Mouse (Mus musculus): ENCODE results near the gene Gmeb1. TPM values are rescaled to one million over a fixed set of nuclear protein-coding genes. Genes with fewer than 3 reads are reported as not detected.

Gmeb1 gene
- total and polyA plus RNA-seq, 3 experiments = 9.9 to 29.6 TPM; not detected in 1

DNA sequence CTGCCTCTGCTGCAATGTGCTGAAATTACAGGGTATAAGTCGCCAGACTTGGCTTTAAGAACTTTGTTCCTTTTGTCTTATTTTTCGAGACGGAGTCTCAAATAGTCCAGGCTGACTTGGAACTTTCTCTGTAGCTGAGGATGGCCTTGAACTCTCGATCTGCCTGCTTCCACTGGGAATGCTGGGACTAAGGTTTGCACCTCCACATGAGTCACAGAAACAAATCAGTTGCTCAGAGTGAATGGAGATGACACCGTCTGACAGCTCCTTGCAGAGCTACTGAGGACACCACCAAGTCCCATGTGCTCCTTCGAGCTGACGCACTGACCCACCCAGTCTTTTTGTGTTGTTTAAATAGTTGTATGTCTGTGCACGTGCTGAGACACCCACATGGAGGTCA is 8.3 kb downstream of the Gmeb1 start:
- TF ChIP-seq NRF1 (IDR thresholded peaks at IDR 0.05; ENCODE audit: insufficient read depth, low read depth, low read length, poor library complexity, severe bottlenecking) (no peak), ZMIZ1 (IDR thresholded peaks at IDR 0.05; ENCODE audit: low read depth, low read length) (no peak), JUND (IDR thresholded peaks at IDR 0.05; ENCODE audit: low read depth, low read length) (no peak), RAD21 (IDR thresholded peaks at IDR 0.05; ENCODE audit: low read depth, low read length) (no peak), RCOR1 (IDR thresholded peaks at IDR 0.05; ENCODE audit: low read depth, low read length) (no peak), NELFE (IDR thresholded peaks at IDR 0.05; ENCODE audit: low read depth, low read length) (no peak), ELF1 (IDR thresholded peaks at IDR 0.05; ENCODE audit: low read depth, low read length) (no peak), MAFK (IDR thresholded peaks at IDR 0.05; ENCODE audit: borderline replicate concordance, low read depth, low read length) (no peak)
- Histone ChIP-seq H3K9me3 (replicated peaks; ENCODE audit: insufficient read depth, low read length) (no peaks in the 10 kb centered on the region), H3K27me3 (ENCODE audit: control insufficient read depth in 1 of 2, insufficient read depth in 2 of 2, low read length in 2 of 2) (no peaks in the 10 kb centered on the region), H3K4me3 (ENCODE audit: control insufficient read depth in 1 of 2, insufficient read depth in 1 of 2, low read depth in 2 of 2, low read length in 2 of 2) (no peak overlapping the region), H3K79me2 (ENCODE audit: control insufficient read depth, insufficient read depth, low read length, poor library complexity) (peaks cover 13% of the 10 kb centered on the region), H3K9ac (ENCODE audit: control insufficient read depth, low read depth, low read length, poor library complexity, severe bottlenecking) (no peak overlapping the region), H3K36me3 (ENCODE audit: control insufficient read depth in 1 of 2, insufficient read depth in 2 of 2, low read length in 2 of 2) (peaks cover 0 to 14% of the 10 kb centered on the region in 2 experiments; a peak in 2 of 4 replicates), H3K27ac (ENCODE audit: control insufficient read depth, low read depth, low read length) (peak overlapping the region; percentile 6; the same call in 1 of the 2 replicates), H3K4me1 (ENCODE audit: control insufficient read depth in 1 of 2, insufficient read depth in 2 of 2, low read length in 2 of 2) (peaks cover 3 to 18% of the 10 kb centered on the region in 2 experiments)
- DNase-seq (ENCODE audit: low read depth, low spot score) = no peak

DNA sequence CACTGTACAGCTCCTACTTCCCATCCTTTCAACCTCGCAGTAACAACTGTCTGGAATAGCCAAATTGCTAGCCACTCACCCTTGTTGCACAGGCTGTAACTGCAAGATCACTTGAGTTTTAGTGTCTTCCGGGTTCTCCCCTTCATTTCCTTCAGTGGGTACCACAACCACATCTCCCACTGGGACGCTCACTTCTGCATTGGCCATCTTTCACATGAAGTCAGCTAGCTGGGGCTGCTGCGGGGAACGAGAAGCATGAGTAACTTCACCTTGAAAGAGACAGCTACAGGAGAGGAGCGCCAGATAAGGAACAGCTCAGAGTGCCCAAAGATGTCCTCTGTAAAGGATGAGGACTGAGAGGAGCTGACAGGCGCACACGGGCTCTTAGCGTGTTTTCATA is 9.8 kb downstream of the Gmeb1 start:
- H3K4me1 ChIP-seq (ENCODE audit: control insufficient read depth in 1 of 2, insufficient read depth in 2 of 2, low read length in 2 of 2) = peaks cover 5 to 18% of the 10 kb centered on the region in 2 experiments
- no peak overlapping the region for H3K4me3 ChIP-seq (ENCODE audit: control insufficient read depth in 1 of 2, insufficient read depth in 1 of 2, low read depth in 2 of 2, low read length in 2 of 2)
- H3K9ac ChIP-seq (ENCODE audit: control insufficient read depth, low read depth, low read length, poor library complexity, severe bottlenecking) = no peak overlapping the region
- peaks cover 8% of the 10 kb centered on the region for H3K79me2 ChIP-seq (ENCODE audit: control insufficient read depth, insufficient read depth, low read length, poor library complexity)
- H3K9me3 ChIP-seq (replicated peaks; ENCODE audit: insufficient read depth, low read length) = no peaks in the 10 kb centered on the region
- no peak overlapping the region for H3K27ac ChIP-seq (ENCODE audit: control insufficient read depth, low read depth, low read length)
- H3K27me3 ChIP-seq (ENCODE audit: control insufficient read depth in 1 of 2, insufficient read depth in 2 of 2, low read length in 2 of 2) = no peaks in the 10 kb centered on the region
- peaks cover 3 to 17% of the 10 kb centered on the region in 2 experiments; a peak in 2 of 4 replicates for H3K36me3 ChIP-seq (ENCODE audit: control insufficient read depth in 1 of 2, insufficient read depth in 2 of 2, low read length in 2 of 2)
- no peak for TF ChIP-seq CHD2 (IDR thresholded peaks at IDR 0.05; ENCODE audit: low read length)
- TF ChIP-seq ZMIZ1 (IDR thresholded peaks at IDR 0.05; ENCODE audit: low read depth, low read length) = no peak
- no peak for TF ChIP-seq SMC3 (IDR thresholded peaks at IDR 0.05; ENCODE audit: low read depth, low read length)
- TF ChIP-seq ELF1 (IDR thresholded peaks at IDR 0.05; ENCODE audit: low read depth, low read length) = no peak
- TF ChIP-seq MXI1 (IDR thresholded peaks at IDR 0.05; ENCODE audit: low read depth, low read length) = no peak
- TF ChIP-seq CTCF (IDR thresholded peaks at IDR 0.05 in 2 of 3, conservative IDR thresholded peaks at IDR 0.05 in 1 of 3; ENCODE audit: control insufficient read depth in 1 of 3, insufficient read depth in 1 of 3, low read depth in 2 of 3, low read length in 3 of 3, poor library complexity in 1 of 3, severe bottlenecking in 1 of 3) = no peak
- no peak for TF ChIP-seq TCF12 (IDR thresholded peaks at IDR 0.05; ENCODE audit: low read depth, low read length)
- no peak for TF ChIP-seq POLR2AphosphoS2 (IDR thresholded peaks at IDR 0.05; ENCODE audit: low read length)
- no peak for TF ChIP-seq ZNF384 (IDR thresholded peaks at IDR 0.05; ENCODE audit: low read depth, low read length)
- no peak for TF ChIP-seq RAD21 (IDR thresholded peaks at IDR 0.05; ENCODE audit: low read depth, low read length)
- TF ChIP-seq NELFE (IDR thresholded peaks at IDR 0.05; ENCODE audit: low read depth, low read length) = no peak
- TF ChIP-seq KAT2A (conservative IDR thresholded peaks at IDR 0.05; ENCODE audit: low read depth, low read length) = no peak
- no peak for TF ChIP-seq POLR2AphosphoS5 (IDR thresholded peaks at IDR 0.05; ENCODE audit: borderline replicate concordance, low read depth, low read length)
- DNase-seq (ENCODE audit: low read depth, low spot score) = no peak

All from MEL (cell line).